Mouse (Mus musculus) limb, embryonic 14.5 days (tissue): ENCODE data around the gene Pias4. TPM values are rescaled to one million over a fixed set of nuclear protein-coding genes. Genes with fewer than 3 reads are reported as not detected.

Experiments
- ATAC-seq: fragments of 200-750 bp; cut with Nextera tagmentation; 2 replicates; pipeline ENCODE4 v1.8.0; 2017; ENCODE audit warnings: low read depth, moderate number of reproducible peaks, moderate TSS enrichment; ENCODE audit not compliant: low FRiP score
- DNase-seq: peaks from one replicate; pipeline ENCODE4 v3.0.0-alpha.2; 2015; ENCODE audit warnings: low spot score
- H3K27ac ChIP-seq: fragments of 300-500 bp; sonication (generic); replicated peaks from 2 replicates; pipeline ENCODE4 v1.5.1; 2014; ENCODE audit warnings: low read depth, mild to moderate bottlenecking, low read length, moderate library complexity, mixed read lengths
- H3K27me3 ChIP-seq: fragments of 300-500 bp; sonication (generic); 2 replicates; pipeline ENCODE4 v1.6.1; 2014; ENCODE audit warnings: low read length, mixed read lengths; ENCODE audit not compliant: control insufficient read depth, insufficient read depth
- H3K36me3 ChIP-seq: fragments of 300-500 bp; sonication (generic); 2 replicates; pipeline ENCODE4 v1.6.1; 2014; ENCODE audit warnings: mild to moderate bottlenecking, low read length, moderate library complexity, mixed read lengths; ENCODE audit not compliant: control insufficient read depth, insufficient read depth
- H3K4me1 ChIP-seq: fragments of 300-500 bp; sonication (generic); 2 replicates; pipeline ENCODE4 v1.6.1; 2014; ENCODE audit warnings: antibody characterized with exemption, low read length, mixed read lengths; ENCODE audit not compliant: control insufficient read depth, insufficient read depth
- H3K4me2 ChIP-seq: fragments of 300-500 bp; sonication (generic); replicated peaks from 2 replicates; pipeline ENCODE4 v1.6.1; 2014; ENCODE audit warnings: low read depth, mild to moderate bottlenecking, low read length, moderate library complexity; ENCODE audit not compliant: severe bottlenecking
- H3K4me3 ChIP-seq: fragments of 300-500 bp; sonication (generic); replicated peaks from 2 replicates; pipeline ENCODE4 v1.5.1; 2014; ENCODE audit warnings: low read length
- H3K9ac ChIP-seq: fragments of 300-500 bp; sonication (generic); 2 replicates; pipeline ENCODE4 v1.6.1; 2014; ENCODE audit warnings: mild to moderate bottlenecking, low read depth, low read length, moderate library complexity; ENCODE audit not compliant: severe bottlenecking
- H3K9me3 ChIP-seq: fragments of 300-500 bp; sonication (generic); 2 replicates; pipeline ENCODE4 v1.6.1; 2016; ENCODE audit warnings: low read length; ENCODE audit not compliant: control insufficient read depth
- POLR2A ChIP-seq: fragments of 200-500 bp; IDR thresholded peaks from 2 replicates; pipeline ENCODE4 v1.8.0; 2012; ENCODE audit warnings: inconsistent platforms, mild to moderate bottlenecking, moderate library complexity, borderline replicate concordance; ENCODE audit not compliant: insufficient read depth, insufficient read length; ENCODE audit errors: extremely low read depth
- WGBS: fragments of 180-500 bp; shearing (Covaris S2); extraction: QIAGEN DNeasy Blood & Tissue Kit; methylation state at CpG from one replicate; pipeline ENCODE4 v1.1.7; 2014; 5-methylcytosine and 5-hydroxymethylcytosine counted together
- polyA plus RNA-seq, 2 experiments: library from polyadenylated mRNA; depleted of rRNA in 1 of 2; stranded (reverse) in 1 of 2; unstranded in 1 of 2; fragments of >200 nt; fragmentation: Nextera tagmentation in 1 of 2; extraction: Ambion mirVana in 1 of 2; gene quantifications; 2 replicates each; pipeline versions ENCODE4 v1.2.1 to v1.2.3; 2012 to 2014

The Pias4 gene
- polyA plus RNA-seq, 2 experiments, result 35.1 to 40.4 TPM

- peak overlapping the region; percentile 5; the same call in 1 of the 2 replicates for H3K4me2 ChIP-seq
- H3K4me3 ChIP-seq, result 0 out of 2 replicates have a peak overlapping the region, but pooled peaks have one; percentile 1
- peaks cover 24% of the 10 kb centered on the region for H3K27me3 ChIP-seq
- WGBS, result 12% methylated on average over 37 of the region's 37 CpGs
- peaks cover 22% of the 10 kb centered on the region for H3K4me1 ChIP-seq
- H3K9ac ChIP-seq, result peak overlapping the region; percentile 40
- H3K27ac ChIP-seq, result no peak overlapping the region
- H3K9me3 ChIP-seq, result no peaks in the 10 kb centered on the region
- ATAC-seq (0 out of 2 replicates have a peak, but pooled peaks have one; percentile 10), DNase-seq (peak; percentile 56)
- H3K36me3 ChIP-seq, result peaks cover 17% of the 10 kb centered on the region
- TF ChIP-seq POLR2A, result no peak
These were observed 26.5 kb upstream of the Pias4 start for GRCm38 (mm10) chr10:81193991-81194774.

GRCm38 (mm10) chr10:81192968-81193501 lies 25.3 kb upstream of the Pias4 start:
- H3K4me3 ChIP-seq, result peak overlapping the region; percentile 66
- H3K4me2 ChIP-seq, result peak overlapping the region; percentile 98
- peaks cover 19% of the 10 kb centered on the region for H3K36me3 ChIP-seq
- no peaks in the 10 kb centered on the region for H3K9me3 ChIP-seq
- ATAC-seq (peak; percentile 21), DNase-seq (no peak)
- H3K4me1 ChIP-seq, result peaks cover 22% of the 10 kb centered on the region
- peak overlapping the region; percentile 84 for H3K27ac ChIP-seq
- peaks cover 24% of the 10 kb centered on the region for H3K27me3 ChIP-seq
- WGBS, result 5% methylated on average over 19 of the region's 19 CpGs
- TF ChIP-seq POLR2A, result no peak
- peak overlapping the region; percentile 67 for H3K9ac ChIP-seq

GRCm38 (mm10) chr10:81192270-81192967 lies 24.7 kb upstream of the Pias4 start:
- peak; percentile 70 for DNase-seq
- H3K4me2 ChIP-seq, result peak overlapping the region; percentile 98
- peaks cover 24% of the 10 kb centered on the region for H3K27me3 ChIP-seq
- no peaks in the 10 kb centered on the region for H3K9me3 ChIP-seq
- peak; percentile 86 for ATAC-seq
- peaks cover 22% of the 10 kb centered on the region for H3K4me1 ChIP-seq
- no peak for TF ChIP-seq POLR2A
- peak overlapping the region; percentile 66 for H3K4me3 ChIP-seq
- 1% methylated on average over 51 of the region's 93 CpGs for WGBS
- H3K36me3 ChIP-seq, result peaks cover 25% of the 10 kb centered on the region
- peak overlapping the region; percentile 84 for H3K27ac ChIP-seq
- peak overlapping the region; percentile 67 for H3K9ac ChIP-seq

- Histone ChIP-seq H3K27me3 (peaks cover 21% of the 10 kb centered on the region), H3K4me2 (peak overlapping the region; percentile 98), H3K4me3 (peak overlapping the region; percentile 66; the same call in 1 of the 2 replicates), H3K27ac (no peak overlapping the region), H3K36me3 (peaks cover 35% of the 10 kb centered on the region), H3K9me3 (no peaks in the 10 kb centered on the region), H3K9ac (no peak overlapping the region), H3K4me1 (peaks cover 22% of the 10 kb centered on the region)
- no peak for DNase-seq
- 85% methylated on average over 18 of the region's 18 CpGs for WGBS
- no peak for TF ChIP-seq POLR2A
- ATAC-seq, result no peak
These were observed 23.7 kb upstream of the Pias4 start for GRCm38 (mm10) chr10:81191342-81191982.

- ATAC-seq (no peak), DNase-seq (no peak)
- Histone ChIP-seq H3K27ac (no peak overlapping the region), H3K9ac (no peak overlapping the region), H3K4me2 (no peak overlapping the region), H3K4me3 (no peak overlapping the region), H3K4me1 (peaks cover 22% of the 10 kb centered on the region), H3K36me3 (peaks cover 37% of the 10 kb centered on the region), H3K27me3 (peaks cover 15% of the 10 kb centered on the region), H3K9me3 (no peaks in the 10 kb centered on the region)
- no peak for TF ChIP-seq POLR2A
- 66% methylated on average over 6 of the region's 6 CpGs for WGBS
These were observed 23.2 kb upstream of the Pias4 start for GRCm38 (mm10) chr10:81190912-81191321.
